Mouse (Mus musculus) midbrain, embryonic 12.5 days (tissue): ENCODE data around the gene Dcaf7. TPM values are rescaled to one million over a fixed set of nuclear protein-coding genes. Genes with fewer than 3 reads are reported as not detected.
"Not testable (repeated sequence)": the region's sequence is repeated elsewhere in the genome, so short reads cannot be mapped to it uniquely, and the experiment has no call there.

Experiments
- ATAC-seq: fragments of 200-750 bp; cut with Nextera tagmentation; 2 replicates; pipeline ENCODE4 v1.8.0; 2017; ENCODE audit warnings: low read depth, moderate TSS enrichment, moderate library complexity; ENCODE audit not compliant: low FRiP score
- H3K27ac ChIP-seq: fragments of 300-500 bp; sonication (generic); replicated peaks from 2 replicates; pipeline ENCODE4 v1.5.1; 2016; ENCODE audit warnings: mild to moderate bottlenecking
- H3K27me3 ChIP-seq: fragments of 300-500 bp; sonication (generic); 2 replicates; pipeline ENCODE4 v1.6.1; 2016; ENCODE audit warnings: mild to moderate bottlenecking
- H3K36me3 ChIP-seq: fragments of 300-500 bp; sonication (generic); 2 replicates; pipeline ENCODE4 v1.6.1; 2016
- H3K4me1 ChIP-seq: fragments of 300-500 bp; sonication (generic); 2 replicates; pipeline ENCODE4 v1.6.1; 2016
- H3K4me2 ChIP-seq: fragments of 300-500 bp; sonication (generic); replicated peaks from 2 replicates; pipeline ENCODE4 v1.6.1; 2016; ENCODE audit warnings: mild to moderate bottlenecking, moderate library complexity
- H3K4me3 ChIP-seq: fragments of 300-500 bp; sonication (generic); 2 replicates; pipeline ENCODE4 v1.5.1; 2016; ENCODE audit warnings: mild to moderate bottlenecking
- H3K9ac ChIP-seq: fragments of 300-500 bp; sonication (generic); replicated peaks from 2 replicates; pipeline ENCODE4 v1.6.1; 2016; ENCODE audit warnings: mild to moderate bottlenecking, moderate library complexity
- H3K9me3 ChIP-seq: fragments of 300-500 bp; sonication (generic); 2 replicates; pipeline ENCODE4 v1.6.1; 2016; ENCODE audit warnings: mild to moderate bottlenecking
- WGBS: fragments of 180-500 bp; shearing (Covaris S2); methylation state at CpG from one replicate; pipeline ENCODE4 v1.1.7; 2016; 5-methylcytosine and 5-hydroxymethylcytosine counted together
- polyA plus RNA-seq: library from polyadenylated mRNA; unstranded; fragments of >200 nt; fragmentation: Nextera tagmentation; extraction: Ambion mirVana; gene quantifications from 2 replicates; pipeline ENCODE4 v1.2.1, GENCODE M21; 2016

The Dcaf7 gene
- polyA plus RNA-seq, 1 experiment from 2014 or later, result 122 TPM

- no peak for ATAC-seq
- H3K4me2 ChIP-seq, result no peak overlapping the region
- H3K4me1 ChIP-seq, result peaks cover 10% of the 10 kb centered on the region
- no peaks in the 10 kb centered on the region for H3K9me3 ChIP-seq
- H3K9ac ChIP-seq, result no peak overlapping the region
- no peak overlapping the region for H3K4me3 ChIP-seq
- no peak overlapping the region for H3K27ac ChIP-seq
- peaks cover 22% of the 10 kb centered on the region for H3K27me3 ChIP-seq
- no peaks in the 10 kb centered on the region for H3K36me3 ChIP-seq
- WGBS, result 83% methylated on average over 5 of the region's 5 CpGs
These were observed 20.2 kb upstream of the Dcaf7 start for GRCm38 (mm10) chr11:106016440-106016839.

- Histone ChIP-seq H3K4me3 (peak overlapping the region; percentile 43), H3K4me2 (peak overlapping the region; percentile 80), H3K9ac (peak overlapping the region; percentile 49), H3K9me3 (no peaks in the 10 kb centered on the region), H3K27me3 (peaks cover 37% of the 10 kb centered on the region), H3K36me3 (no peaks in the 10 kb centered on the region), H3K27ac (0 out of 2 replicates have a peak overlapping the region, but pooled peaks have one; percentile 6), H3K4me1 (peaks cover 10% of the 10 kb centered on the region)
- 1% methylated on average over 50 of the region's 50 CpGs for WGBS
- peak; percentile 56; the same call in 1 of the 2 replicates for ATAC-seq
These were observed 16.5 kb upstream of the Dcaf7 start for GRCm38 (mm10) chr11:106020051-106020763.

- H3K27ac ChIP-seq, result no peak overlapping the region
- no peaks in the 10 kb centered on the region for H3K36me3 ChIP-seq
- no peak overlapping the region for H3K4me3 ChIP-seq
- no peak overlapping the region for H3K4me2 ChIP-seq
- ATAC-seq, result no peak
- H3K9ac ChIP-seq, result no peak overlapping the region
- H3K4me1 ChIP-seq, result no peaks in the 10 kb centered on the region
- WGBS, result 84% methylated on average over 3 of the region's 3 CpGs
- peaks cover 22% of the 10 kb centered on the region for H3K27me3 ChIP-seq
- H3K9me3 ChIP-seq, result no peaks in the 10 kb centered on the region
These were observed 10.9 kb upstream of the Dcaf7 start for GRCm38 (mm10) chr11:106025774-106026173.

GRCm38 (mm10) chr11:106026465-106027151 is 10.1 kb upstream of the Dcaf7 start:
- H3K9me3 ChIP-seq, result no peaks in the 10 kb centered on the region
- H3K27ac ChIP-seq, result no peak overlapping the region
- no peak overlapping the region for H3K9ac ChIP-seq
- no peaks in the 10 kb centered on the region for H3K4me1 ChIP-seq
- no peaks in the 10 kb centered on the region for H3K36me3 ChIP-seq
- H3K4me3 ChIP-seq, result no peak overlapping the region
- peaks cover 15% of the 10 kb centered on the region for H3K27me3 ChIP-seq
- H3K4me2 ChIP-seq, result no peak overlapping the region
- WGBS, result 41% methylated on average over 11 of the region's 11 CpGs
- no peak for ATAC-seq

GRCm38 (mm10) chr11:106027607-106028006 is 9.1 kb upstream of the Dcaf7 start:
- H3K36me3 ChIP-seq, result no peaks in the 10 kb centered on the region
- no peaks in the 10 kb centered on the region for H3K4me1 ChIP-seq
- no peak overlapping the region for H3K27ac ChIP-seq
- 92% methylated on average over 5 of the region's 5 CpGs for WGBS
- H3K27me3 ChIP-seq, result 0 out of 2 replicates have a peak, but pooled peaks cover 10% of the 10 kb centered on the region
- no peak overlapping the region for H3K4me2 ChIP-seq
- no peak for ATAC-seq
- no peak overlapping the region for H3K9ac ChIP-seq
- no peak overlapping the region for H3K4me3 ChIP-seq
- H3K9me3 ChIP-seq, result no peaks in the 10 kb centered on the region

- H3K27me3 ChIP-seq, H3K9me3 ChIP-seq, ATAC-seq, H3K36me3 ChIP-seq: not testable (repeated sequence)
- H3K4me2 ChIP-seq, result peak overlapping the region; percentile 30
- H3K27ac ChIP-seq, result peak overlapping the region; percentile 73; the same call in 1 of the 2 replicates
- H3K9ac ChIP-seq, result 0 out of 2 replicates have a peak overlapping the region, but pooled peaks have one; percentile 37
- peaks cover 11% of the 10 kb centered on the region for H3K4me1 ChIP-seq
- 23% methylated on average over 12 of the region's 25 CpGs for WGBS
- H3K4me3 ChIP-seq, result peak overlapping the region; percentile 38
These were observed 4.6 kb upstream of the Dcaf7 start for GRCm38 (mm10) chr11:106032074-106032473.

- Histone ChIP-seq H3K27me3 (no peaks in the 10 kb centered on the region), H3K9ac (peak overlapping the region; percentile 35), H3K4me1 (peaks cover 21% of the 10 kb centered on the region), H3K4me2 (peak overlapping the region; percentile 37), H3K36me3 (no peaks in the 10 kb centered on the region), H3K4me3 (peak overlapping the region; percentile 19; the same call in 1 of the 2 replicates), H3K27ac (peak overlapping the region; percentile 76), H3K9me3 (no peaks in the 10 kb centered on the region)
- 35% methylated on average over 11 of the region's 11 CpGs for WGBS
- ATAC-seq, result no peak
These were observed 3.2 kb upstream of the Dcaf7 start for GRCm38 (mm10) chr11:106033491-106033919.

- Histone ChIP-seq H3K4me1 (peaks cover 26% of the 10 kb centered on the region), H3K4me2 (no peak overlapping the region), H3K9me3 (no peaks in the 10 kb centered on the region), H3K27me3 (no peaks in the 10 kb centered on the region), H3K36me3 (no peaks in the 10 kb centered on the region), H3K9ac (no peak overlapping the region), H3K4me3 (no peak overlapping the region), H3K27ac (no peak overlapping the region)
- ATAC-seq, result no peak
- WGBS, result 90% methylated on average over 9 of the region's 9 CpGs
These were observed 1.7 kb upstream of the Dcaf7 start for GRCm38 (mm10) chr11:106034986-106035385.

- 0% methylated on average over 13 of the region's 13 CpGs for WGBS
- peak overlapping the region; percentile 73 for H3K4me2 ChIP-seq
- H3K36me3 ChIP-seq, result no peaks in the 10 kb centered on the region
- H3K27me3 ChIP-seq, result no peaks in the 10 kb centered on the region
- no peak; the same call in 1 of the 2 replicates for ATAC-seq
- no peaks in the 10 kb centered on the region for H3K9me3 ChIP-seq
- H3K27ac ChIP-seq, result peak overlapping the region; percentile 91
- H3K4me3 ChIP-seq, result peak overlapping the region; percentile 99
- peaks cover 26% of the 10 kb centered on the region for H3K4me1 ChIP-seq
- H3K9ac ChIP-seq, result peak overlapping the region; percentile 87
These were observed 713 bp downstream of the Dcaf7 start for GRCm38 (mm10) chr11:106037418-106037751.

- ATAC-seq, result no peak
- no peaks in the 10 kb centered on the region for H3K4me1 ChIP-seq
- H3K4me3 ChIP-seq, result no peak overlapping the region
- H3K9me3 ChIP-seq, result no peaks in the 10 kb centered on the region
- H3K36me3 ChIP-seq, result peaks cover 25% of the 10 kb centered on the region
- H3K27me3 ChIP-seq, result no peaks in the 10 kb centered on the region
- no peak overlapping the region for H3K27ac ChIP-seq
- no peak overlapping the region for H3K9ac ChIP-seq
- H3K4me2 ChIP-seq, result no peak overlapping the region
These were observed 7.7 kb downstream of the Dcaf7 start for GRCm38 (mm10) chr11:106044349-106044748.

GRCm38 (mm10) chr11:106045256-106045655 is 8.6 kb downstream of the Dcaf7 start:
- Histone ChIP-seq H3K4me2 (no peak overlapping the region), H3K27ac (no peak overlapping the region), H3K9ac (no peak overlapping the region), H3K4me3 (no peak overlapping the region), H3K9me3 (no peaks in the 10 kb centered on the region), H3K4me1 (no peaks in the 10 kb centered on the region), H3K27me3 (no peaks in the 10 kb centered on the region), H3K36me3 (peaks cover 30% of the 10 kb centered on the region)
- no peak for ATAC-seq
- 94% methylated on average over 1 of the region's 1 CpGs for WGBS

GRCm38 (mm10) chr11:106045780-106046179 is 9.1 kb downstream of the Dcaf7 start:
- 92% methylated on average over 3 of the region's 3 CpGs for WGBS
- no peaks in the 10 kb centered on the region for H3K4me1 ChIP-seq
- no peak overlapping the region for H3K27ac ChIP-seq
- no peaks in the 10 kb centered on the region for H3K27me3 ChIP-seq
- peaks cover 34% of the 10 kb centered on the region for H3K36me3 ChIP-seq
- H3K4me3 ChIP-seq, result no peak overlapping the region
- no peaks in the 10 kb centered on the region for H3K9me3 ChIP-seq
- no peak for ATAC-seq
- no peak overlapping the region for H3K4me2 ChIP-seq
- H3K9ac ChIP-seq, result no peak overlapping the region
